20 mouse cellular contexts compared by ENCODE assay signal in genomic region chr5:66769558-66769957, GRCm38 (mm10).
"Had no signal": no experiment of that assay in that cellular context is flagged by ENCODE, and none has a peak within 500 bp of the region (broad histone marks: within the 10 kb centered on the region; RNA-seq: fewer than 3 reads in every experiment).

No protein-coding gene starts in this region.

- DNase-seq: kidney, adult 8-10 months; kidney, postnatal 25 days; layer of hippocampus, adult 9-11 months; liver; lung, adult 18-20 months; lung, postnatal 10 days; lung, postnatal 36 days; midbrain, embryonic 14.5 days; thymus, adult 18-20 months; thymus, postnatal 36 days had no signal

- H3K9me3 ChIP-seq: kidney, embryonic 15.5 days; limb, embryonic 10.5 days; limb, embryonic 13.5 days; liver, embryonic 12.5 days; liver, embryonic 15.5 days; lung, embryonic 15.5 days; megakaryocyte, embryonic 14.5 days; midbrain, embryonic 10.5 days; neural tube, embryonic 12.5 days had no signal

- H3K4me2 ChIP-seq: kidney, embryonic 15.5 days; limb, embryonic 13.5 days; liver, embryonic 12.5 days; liver, embryonic 15.5 days; lung, embryonic 15.5 days; neural tube, embryonic 12.5 days had no signal

- H3K4me3 ChIP-seq: kidney, embryonic 15.5 days; layer of hippocampus, adult 2 months; limb, embryonic 10.5 days; limb, embryonic 13.5 days; liver, embryonic 12.5 days; liver, embryonic 15.5 days; lung, embryonic 15.5 days; megakaryocyte, embryonic 14.5 days; midbrain, embryonic 10.5 days; neural tube, embryonic 12.5 days had no signal

- H3K27me3 ChIP-seq: kidney, embryonic 15.5 days; limb, embryonic 13.5 days; liver, embryonic 12.5 days; liver, embryonic 15.5 days; lung, embryonic 15.5 days; megakaryocyte, embryonic 14.5 days; neural tube, embryonic 12.5 days had no signal

- ATAC-seq: liver, embryonic 12.5 days had no signal

- H3K9ac ChIP-seq: kidney, embryonic 15.5 days; limb, embryonic 13.5 days; liver, embryonic 12.5 days; liver, embryonic 15.5 days; lung, embryonic 15.5 days; neural tube, embryonic 12.5 days had no signal

- H3K36me3 ChIP-seq: kidney, embryonic 15.5 days; limb, embryonic 10.5 days; limb, embryonic 13.5 days; liver, embryonic 12.5 days; liver, embryonic 15.5 days; lung, embryonic 15.5 days; midbrain, embryonic 10.5 days; neural tube, embryonic 12.5 days had no signal

- H3K4me1 ChIP-seq: liver, embryonic 12.5 days; liver, embryonic 15.5 days; megakaryocyte, embryonic 14.5 days had no signal

- H3K27ac ChIP-seq: kidney, embryonic 15.5 days; layer of hippocampus, adult 2 months; limb, embryonic 10.5 days; limb, embryonic 13.5 days; liver, embryonic 12.5 days; liver, embryonic 15.5 days; lung, embryonic 15.5 days; midbrain, embryonic 10.5 days; neural tube, embryonic 12.5 days had no signal
